Mouse (Mus musculus) neural tube, embryonic 14.5 days (tissue): ENCODE results near the gene Hhat. TPM values are rescaled to one million over a fixed set of nuclear protein-coding genes. Genes with fewer than 3 reads are reported as not detected.

ENCODE experiments used
- ATAC-seq: fragments of 200-750 bp; cut with Nextera tagmentation; 2 replicates; pipeline ENCODE4 v1.8.0; 2017; ENCODE audit warnings: low read depth, mild to moderate bottlenecking, moderate TSS enrichment, moderate library complexity
- H3K27ac ChIP-seq: fragments of 300-500 bp; sonication (generic); 2 replicates; pipeline ENCODE4 v1.5.1; 2014; ENCODE audit warnings: low read depth, mild to moderate bottlenecking, control low read depth, low read length, moderate library complexity, mixed read lengths
- H3K27me3 ChIP-seq: fragments of 300-500 bp; sonication (generic); 2 replicates; pipeline ENCODE4 v1.6.1; 2014; ENCODE audit warnings: low read length; ENCODE audit not compliant: control insufficient read depth, insufficient read depth
- H3K36me3 ChIP-seq: fragments of 300-500 bp; sonication (generic); 2 replicates; pipeline ENCODE4 v1.6.1; 2014; ENCODE audit warnings: low read length, mixed read lengths; ENCODE audit not compliant: control insufficient read depth, insufficient read depth
- H3K4me1 ChIP-seq: fragments of 300-500 bp; sonication (generic); 2 replicates; pipeline ENCODE4 v1.6.1; 2014; ENCODE audit warnings: low read length; ENCODE audit not compliant: control insufficient read depth, insufficient read depth
- H3K4me2 ChIP-seq: fragments of 300-500 bp; sonication (generic); 2 replicates; pipeline ENCODE4 v1.6.1; 2014; ENCODE audit warnings: mild to moderate bottlenecking, low read depth, low read length, control low read depth
- H3K4me3 ChIP-seq: fragments of 300-500 bp; sonication (generic); 2 replicates; pipeline ENCODE4 v1.5.1; 2014; ENCODE audit warnings: low read depth, low read length, control low read depth, mixed read lengths
- H3K9ac ChIP-seq: fragments of 300-500 bp; sonication (generic); replicated peaks from 2 replicates; pipeline ENCODE4 v1.6.1; 2014; ENCODE audit warnings: low read depth, mild to moderate bottlenecking, control low read depth, low read length, mixed read lengths
- H3K9me3 ChIP-seq: fragments of 300-500 bp; sonication (generic); 2 replicates; pipeline ENCODE4 v1.6.1; 2016; ENCODE audit warnings: low read length; ENCODE audit not compliant: control insufficient read depth
- WGBS: fragments of 180-500 bp; shearing (Covaris S2); extraction: QIAGEN DNeasy Blood & Tissue Kit; methylation state at CpG from one replicate; pipeline ENCODE4 v1.1.7; 2014; 5-methylcytosine and 5-hydroxymethylcytosine counted together
- polyA plus RNA-seq: library from polyadenylated mRNA; unstranded; fragments of >200 nt; fragmentation: Nextera tagmentation; extraction: Ambion mirVana; gene quantifications from 2 replicates; pipeline ENCODE4 v1.2.1, GENCODE M21; 2014

The Hhat gene
- polyA plus RNA-seq, 1 experiment from 2014 or later = 3.1 TPM

DNA sequence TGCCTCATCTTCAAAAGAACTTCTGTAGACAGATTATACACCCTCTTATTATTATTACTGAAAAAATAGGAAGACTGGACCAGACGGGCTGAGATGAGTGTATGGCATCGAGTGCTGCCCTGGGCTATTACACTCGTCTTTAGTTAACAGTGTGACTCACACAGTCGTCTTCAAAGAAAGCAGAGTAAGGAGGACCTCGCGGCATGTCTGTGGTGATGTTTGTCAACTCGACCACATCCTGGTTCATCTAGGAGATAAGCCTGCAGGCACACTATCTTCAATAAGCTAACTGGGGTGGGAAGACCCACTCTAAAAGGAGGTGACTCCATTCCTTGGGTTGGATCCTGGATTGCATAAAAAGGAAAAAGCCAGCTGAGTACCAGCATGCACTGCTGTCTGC is 78.0 kb downstream of the Hhat start:
- Histone ChIP-seq H3K27me3 (no peaks in the 10 kb centered on the region), H3K4me1 (peaks cover 4% of the 10 kb centered on the region; the same call in 1 of the 2 replicates)

DNA sequence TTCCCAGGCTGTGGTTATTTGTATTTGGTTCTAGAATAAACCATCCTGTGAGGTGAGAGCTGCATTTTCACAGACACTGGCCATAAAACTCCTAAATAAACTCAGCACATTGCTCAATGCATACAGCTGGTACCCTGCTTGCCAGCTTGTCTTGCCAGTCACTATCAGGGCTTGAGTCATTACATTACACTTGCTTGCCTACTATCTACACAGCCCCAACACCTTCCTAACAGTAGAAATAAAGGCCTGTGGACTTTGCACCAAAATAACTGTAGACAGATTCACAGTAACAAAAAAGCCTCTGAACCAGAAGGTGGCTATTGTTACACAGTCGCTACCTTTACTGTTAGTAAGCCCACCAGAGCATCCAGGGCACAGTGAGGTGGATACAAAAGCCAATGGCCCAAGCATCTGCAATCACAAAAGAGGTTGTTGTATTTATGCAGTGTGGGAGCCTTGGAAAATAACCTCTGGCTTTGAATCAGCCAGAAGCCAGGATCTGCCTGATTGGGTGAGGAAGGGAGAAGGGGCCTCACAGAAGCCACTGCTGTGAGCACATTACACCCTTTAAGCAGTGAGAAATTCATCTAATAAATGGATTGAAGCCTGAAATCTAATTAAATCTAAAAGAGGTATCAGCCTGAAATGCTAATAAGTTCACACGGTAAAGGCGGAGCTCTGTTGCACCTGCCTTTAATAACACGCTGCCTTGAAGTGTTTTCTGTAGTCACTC is 88.6 kb downstream of the Hhat start:
- no peaks in the 10 kb centered on the region for H3K27me3 ChIP-seq
- no peaks in the 10 kb centered on the region for H3K9me3 ChIP-seq
- H3K9ac ChIP-seq = no peak overlapping the region
- no peak; the same call in 1 of the 2 replicates for ATAC-seq
- H3K4me3 ChIP-seq = no peak overlapping the region
- H3K36me3 ChIP-seq = no peaks in the 10 kb centered on the region
- 50% methylated on average over 4 of the region's 4 CpGs for WGBS
- no peak overlapping the region for H3K4me2 ChIP-seq
- H3K4me1 ChIP-seq = 0 out of 2 replicates have a peak, but pooled peaks cover 6% of the 10 kb centered on the region
- peak overlapping the region; percentile 61 for H3K27ac ChIP-seq

More for the DNA sequence above, 78.0 kb downstream of the Hhat start:
- no peak for ATAC-seq
- Histone ChIP-seq H3K4me3 (no peak overlapping the region), H3K27ac (no peak overlapping the region), H3K4me2 (no peak overlapping the region), H3K9me3 (no peaks in the 10 kb centered on the region), H3K9ac (no peak overlapping the region), H3K36me3 (no peaks in the 10 kb centered on the region)
- WGBS = 86% methylated on average over 7 of the region's 7 CpGs

DNA sequence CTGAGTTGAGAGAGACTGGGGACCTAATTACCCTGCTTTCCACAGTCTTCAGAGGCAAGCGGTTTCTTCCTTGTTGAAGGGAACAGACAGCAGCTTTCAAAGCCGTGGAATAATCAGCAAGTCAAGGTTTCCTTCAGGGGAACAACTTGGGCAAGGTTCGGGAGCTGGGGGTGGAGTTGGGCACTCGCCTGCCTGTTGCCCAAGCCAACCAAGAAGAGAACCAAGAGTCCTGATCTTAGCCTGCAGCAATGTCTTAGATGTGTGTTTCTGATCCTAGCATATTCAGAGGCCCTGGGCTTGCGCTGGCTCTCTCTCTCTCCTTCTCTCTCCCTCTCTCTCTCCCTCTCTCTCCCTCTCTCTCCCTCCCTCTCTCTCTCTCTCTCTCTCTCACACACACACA is 93.8 kb downstream of the Hhat start:
- Histone ChIP-seq H3K4me3 (no peak overlapping the region), H3K4me1 (0 out of 2 replicates have a peak, but pooled peaks cover 3% of the 10 kb centered on the region), H3K36me3 (no peaks in the 10 kb centered on the region), H3K9ac (no peak overlapping the region), H3K27me3 (no peaks in the 10 kb centered on the region), H3K4me2 (no peak overlapping the region), H3K9me3 (no peaks in the 10 kb centered on the region), H3K27ac (no peak overlapping the region)
- ATAC-seq = no peak
- WGBS = 87% methylated on average over 5 of the region's 5 CpGs

DNA sequence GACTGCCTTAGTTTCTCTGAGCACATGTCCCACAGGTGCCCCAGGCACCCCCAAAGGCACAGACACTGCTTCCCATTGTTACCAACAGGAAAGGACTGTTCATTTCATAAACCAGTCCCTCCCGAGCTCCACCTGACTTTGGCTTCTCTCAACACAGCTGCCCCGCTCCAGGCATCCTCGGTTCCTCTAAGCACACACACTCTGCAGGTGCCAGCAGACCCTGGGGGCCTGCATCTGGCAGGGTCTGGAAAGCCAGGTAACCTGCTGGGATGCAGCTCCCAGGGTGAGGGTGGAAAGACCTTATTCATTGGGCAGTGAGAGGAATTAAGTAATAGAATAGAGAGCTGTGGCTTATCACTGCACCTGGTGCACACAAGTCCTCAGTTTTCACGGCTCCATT is 107.4 kb downstream of the Hhat start:
- H3K9me3 ChIP-seq = no peaks in the 10 kb centered on the region
- ATAC-seq = no peak
- no peaks in the 10 kb centered on the region for H3K36me3 ChIP-seq
- WGBS = 62% methylated on average over 4 of the region's 4 CpGs
- no peak overlapping the region for H3K4me3 ChIP-seq
- H3K4me1 ChIP-seq = no peaks in the 10 kb centered on the region
- H3K9ac ChIP-seq = no peak overlapping the region
- no peaks in the 10 kb centered on the region for H3K27me3 ChIP-seq
- no peak overlapping the region for H3K27ac ChIP-seq
- H3K4me2 ChIP-seq = no peak overlapping the region

DNA sequence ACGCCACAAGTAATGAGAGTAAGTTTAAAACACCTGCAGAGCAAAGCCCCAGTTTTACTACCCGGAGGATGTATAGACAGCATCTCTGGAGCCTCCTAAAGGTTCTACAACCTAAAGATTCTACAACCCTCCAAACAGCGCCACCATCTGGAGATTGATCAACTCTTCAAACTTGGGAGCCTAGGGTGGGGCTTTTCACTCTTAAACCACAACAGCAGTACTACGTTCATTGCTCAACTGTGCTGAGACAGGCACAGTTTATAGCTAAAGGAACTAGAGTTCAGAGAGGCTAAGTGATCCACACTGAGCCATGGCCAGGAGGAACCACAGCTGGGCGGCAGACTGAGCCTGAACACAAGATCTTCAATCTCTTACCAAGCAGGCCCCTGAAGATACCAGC is 107.9 kb downstream of the Hhat start:
- ATAC-seq = no peak
- H3K9me3 ChIP-seq = no peaks in the 10 kb centered on the region
- 84% methylated on average over 5 of the region's 5 CpGs for WGBS
- no peaks in the 10 kb centered on the region for H3K4me1 ChIP-seq
- no peak overlapping the region for H3K27ac ChIP-seq
- H3K27me3 ChIP-seq = no peaks in the 10 kb centered on the region
- no peak overlapping the region for H3K9ac ChIP-seq
- H3K4me3 ChIP-seq = no peak overlapping the region
- no peaks in the 10 kb centered on the region for H3K36me3 ChIP-seq
- no peak overlapping the region for H3K4me2 ChIP-seq

DNA sequence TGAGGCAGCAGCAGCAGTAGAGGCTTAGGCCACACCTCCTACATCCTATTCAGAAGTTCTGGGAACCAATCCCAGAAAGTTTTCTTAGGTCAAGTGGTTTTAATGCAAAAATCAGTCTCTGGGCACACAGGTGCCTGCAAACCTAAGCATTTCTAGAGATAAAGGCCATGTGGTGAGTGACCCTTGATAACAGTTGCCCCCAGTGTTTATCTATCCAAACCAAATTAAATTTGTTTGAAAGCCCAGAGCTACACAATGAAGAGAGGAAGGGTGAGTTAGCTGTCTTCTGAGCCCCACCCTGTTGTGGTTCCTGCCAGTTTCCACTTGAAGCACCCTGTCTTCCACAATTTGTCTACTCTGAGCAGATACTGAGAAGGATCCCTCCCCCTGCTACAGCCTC is 109.4 kb downstream of the Hhat start:
- Histone ChIP-seq H3K4me2 (no peak overlapping the region), H3K9ac (no peak overlapping the region), H3K27ac (no peak overlapping the region), H3K4me3 (no peak overlapping the region), H3K4me1 (no peaks in the 10 kb centered on the region), H3K36me3 (no peaks in the 10 kb centered on the region), H3K9me3 (no peaks in the 10 kb centered on the region), H3K27me3 (no peaks in the 10 kb centered on the region)
- ATAC-seq = no peak

DNA sequence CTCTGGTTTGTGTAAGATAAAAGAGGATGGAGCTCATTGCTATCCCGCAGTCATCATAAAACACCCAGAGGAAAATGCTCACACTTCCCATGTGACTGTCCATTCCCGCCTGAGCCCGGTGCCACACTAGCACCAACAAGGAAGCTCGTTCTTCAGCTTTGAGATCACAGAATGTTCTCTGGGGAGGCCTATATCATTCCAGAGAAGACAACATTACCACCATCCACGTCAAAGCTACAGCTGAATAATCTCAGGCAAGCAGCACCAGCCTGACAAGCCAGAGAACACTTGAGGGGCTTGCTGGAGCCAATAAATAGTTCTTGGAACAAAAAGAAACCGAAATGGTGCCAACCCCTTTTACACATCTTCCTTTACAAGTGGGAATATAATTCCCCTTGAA is 113.6 kb downstream of the Hhat start:
- WGBS = 53% methylated on average over 6 of the region's 6 CpGs
- no peaks in the 10 kb centered on the region for H3K4me1 ChIP-seq
- ATAC-seq = no peak

DNA sequence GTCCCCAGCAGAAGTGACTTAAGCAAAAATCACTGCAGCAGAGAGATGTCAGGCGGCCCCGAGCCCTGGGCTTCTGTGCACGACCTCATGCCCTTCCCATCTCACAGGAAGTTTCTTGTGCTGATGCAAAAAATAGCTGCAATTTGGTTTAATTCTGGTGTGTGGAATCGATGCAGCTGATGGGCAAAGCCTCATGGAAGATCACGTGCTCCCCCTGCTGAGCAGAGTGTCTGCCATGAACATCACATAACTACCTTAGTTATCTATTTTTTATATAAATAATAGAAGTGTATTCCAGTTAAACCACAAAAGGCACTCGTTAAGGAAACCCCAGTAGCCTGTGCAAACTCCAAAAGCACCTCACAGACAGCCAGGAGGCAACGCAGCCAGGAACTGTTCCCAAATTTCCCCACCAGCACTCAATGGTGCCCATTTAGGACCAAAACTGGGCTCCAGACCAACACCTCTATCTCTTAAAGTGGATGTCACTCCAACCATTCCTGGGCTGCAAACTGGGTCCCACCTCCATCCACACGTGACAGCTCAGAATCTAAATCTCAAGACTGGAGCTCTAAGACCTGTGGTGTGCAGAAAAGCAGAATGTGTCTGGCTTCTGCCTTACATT is 118.9 kb downstream of the Hhat start:
- ATAC-seq = no peak
- 79% methylated on average over 8 of the region's 8 CpGs for WGBS
- H3K4me3 ChIP-seq = no peak overlapping the region
- no peak overlapping the region for H3K27ac ChIP-seq
- H3K9ac ChIP-seq = no peak overlapping the region
- H3K9me3 ChIP-seq = no peaks in the 10 kb centered on the region
- no peaks in the 10 kb centered on the region for H3K4me1 ChIP-seq
- no peak overlapping the region for H3K4me2 ChIP-seq
- no peaks in the 10 kb centered on the region for H3K36me3 ChIP-seq
- no peaks in the 10 kb centered on the region for H3K27me3 ChIP-seq

More for the DNA sequence above, 113.6 kb downstream of the Hhat start:
- no peaks in the 10 kb centered on the region for H3K9me3 ChIP-seq
- H3K4me3 ChIP-seq = no peak overlapping the region
- H3K27ac ChIP-seq = no peak overlapping the region
- no peaks in the 10 kb centered on the region for H3K36me3 ChIP-seq
- no peaks in the 10 kb centered on the region for H3K27me3 ChIP-seq
- no peak overlapping the region for H3K9ac ChIP-seq
- H3K4me2 ChIP-seq = no peak overlapping the region

DNA sequence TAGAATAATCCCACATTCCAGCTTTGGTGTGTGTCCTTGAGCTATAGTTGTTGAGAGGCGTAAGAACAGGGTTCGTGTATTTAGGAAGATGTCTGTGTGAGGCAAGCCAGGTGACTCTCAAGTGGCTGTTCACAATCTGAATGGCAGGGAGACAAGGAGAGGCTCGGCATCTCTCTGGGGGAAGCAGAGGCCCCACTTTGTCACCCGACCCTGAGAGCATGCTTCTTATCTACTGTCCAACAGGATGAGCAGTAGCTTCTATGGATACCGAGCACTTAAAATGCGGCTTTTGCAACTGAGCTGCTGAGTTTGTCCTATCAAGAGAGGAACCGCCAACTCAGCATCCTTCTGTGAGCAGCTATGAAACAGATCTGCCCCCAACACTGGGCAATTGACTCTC is 120.4 kb downstream of the Hhat start:
- 81% methylated on average over 7 of the region's 7 CpGs for WGBS
- no peak overlapping the region for H3K9ac ChIP-seq
- H3K27ac ChIP-seq = no peak overlapping the region
- H3K4me1 ChIP-seq = no peaks in the 10 kb centered on the region
- H3K27me3 ChIP-seq = no peaks in the 10 kb centered on the region
- H3K4me2 ChIP-seq = no peak overlapping the region
- no peak overlapping the region for H3K4me3 ChIP-seq
- ATAC-seq = no peak
- no peaks in the 10 kb centered on the region for H3K36me3 ChIP-seq
- no peaks in the 10 kb centered on the region for H3K9me3 ChIP-seq
